Mouse (Mus musculus) liver, postnatal 0 days (tissue): Measurements from ENCODE around the gene Rps7.

Experiments
- CTCF ChIP-seq: sonication (generic); IDR thresholded peaks from 2 replicates; pipeline ENCODE4 v1.5.1; 2016; ENCODE audit warnings: antibody characterized with exemption, low read depth
- EP300 ChIP-seq: IDR thresholded peaks from 2 replicates; pipeline ENCODE4 v1.6.1; 2016; ENCODE audit warnings: antibody characterized with exemption, low read depth, mild to moderate bottlenecking

- TF ChIP-seq CTCF = no peak
- TF ChIP-seq EP300 = no peak
These were observed 13.1 kb downstream of the Rps7 start for GRCm38 (mm10) chr12:28622641-28623040.
